Mouse (Mus musculus) bone marrow macrophage, adult 2 months (primary cell): ENCODE results near the gene Ints5.

ENCODE experiments used
- CTCF ChIP-seq: IDR thresholded peaks from 2 replicates; pipeline ENCODE4 v1.5.1; 2012; ENCODE audit warnings: low read depth, mild to moderate bottlenecking, low read length, moderate library complexity
- POLR2A ChIP-seq: IDR thresholded peaks from 2 replicates; pipeline ENCODE4 v1.6.1; 2012; ENCODE audit warnings: mild to moderate bottlenecking, low read depth, low read length, borderline replicate concordance

GRCm38 (mm10) chr19:8929224-8930088 is 36.7 kb downstream of the Ints5 start, which contains the start of the genes Rom1 and Eml3:
- TF ChIP-seq CTCF, result no peak; the same call in 1 of the 2 replicates
- TF ChIP-seq POLR2A, result no peak
